Mouse (Mus musculus): ENCODE measurements around the gene Tepsin. TPM values are rescaled to one million over a fixed set of nuclear protein-coding genes. Genes with fewer than 3 reads are reported as not detected.

Gene Tepsin
- total RNA-seq (2021): 1 to 10 TPM; 9.6 to 10.0 TPM
- long read RNA-seq, experiment 1, transcript Tepsin-202 (13 exons, 2,770 nt): major isoform, 9 of 19 reads
- long read RNA-seq, experiment 1, partial matches to known transcripts: 4 of 19 reads
- long read RNA-seq, experiment 1, other reads (novel, unspliced or antisense): 6 of 19 reads
- long read RNA-seq, experiment 2, transcript Tepsin-202 (13 exons, 2,770 nt): major isoform, 17 of 22 reads
- long read RNA-seq, experiment 2, partial matches to known transcripts: 3 of 22 reads
- long read RNA-seq, experiment 2, other reads (novel, unspliced or antisense): 2 of 22 reads

- peak; percentile 97 to 98 for DNase-seq
- intact Hi-C loops (cut with DNase I): loop anchor here (2.0 kb wide), 2 partner anchors 68 to 86 kb away; no protein-coding TSS in a partner anchor
Measured at GRCm38 (mm10) chr11:120098588-120099511, at the start of gene Tepsin, which contains the start of gene Ndufaf8. Gene Tepsin, minus strand, starts transcription at chr11:120098731. Gene Ndufaf8, plus strand, starts transcription at chr11:120098928.

- intact Hi-C loops (cut with DNase I): no loop called here
- no peak for DNase-seq
Measured at GRCm38 (mm10) chr11:120143708-120144497, 45.4 kb upstream of the Tepsin start.

DNA sequence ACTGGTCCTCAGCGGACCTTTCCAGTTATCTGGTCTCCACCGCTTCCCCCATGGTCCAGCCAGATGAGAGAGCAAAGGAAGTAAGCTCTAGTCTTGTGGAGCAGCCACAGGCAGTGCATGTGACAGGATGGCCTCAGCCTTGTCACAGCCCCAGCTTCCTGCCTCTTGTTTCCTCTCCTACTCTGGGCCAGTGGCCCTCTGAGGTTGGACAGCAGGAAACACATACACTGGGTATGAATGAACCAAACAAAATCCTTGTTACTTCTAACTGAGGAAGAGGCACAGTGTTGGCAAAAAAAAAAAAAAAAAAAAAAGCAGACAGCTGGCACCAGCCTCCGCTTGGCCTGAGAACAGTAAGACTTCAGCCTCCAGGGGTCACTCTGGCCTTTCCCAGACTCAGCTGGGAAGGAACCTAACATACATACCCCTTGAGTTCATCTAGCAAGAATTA is 44.1 kb upstream of the Tepsin start:
- peak; percentile 60 to 62 for DNase-seq
- intact Hi-C loops (cut with DNase I): no loop called here

DNA sequence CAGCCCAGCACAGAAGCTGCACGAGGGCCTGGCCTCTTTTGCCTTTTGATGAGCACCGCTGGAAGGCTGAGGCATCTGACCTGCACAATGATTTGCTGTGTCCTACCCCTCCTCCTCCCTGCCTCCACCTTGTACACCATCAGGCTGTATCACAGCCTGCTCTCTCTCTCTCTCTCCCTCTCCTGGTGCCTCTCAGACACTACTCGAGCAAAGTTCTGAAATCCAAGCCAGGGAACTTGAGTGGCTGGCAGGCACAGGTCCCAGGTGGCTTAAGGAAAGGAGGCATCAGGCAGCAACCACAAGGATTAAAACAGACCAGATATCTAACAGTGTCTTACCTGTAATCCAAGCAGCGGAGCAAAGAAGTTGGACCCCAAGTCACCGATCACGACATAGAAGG is 41.7 kb upstream of the Tepsin start:
- intact Hi-C loops (cut with DNase I): no loop called here
- DNase-seq: no peak

DNA sequence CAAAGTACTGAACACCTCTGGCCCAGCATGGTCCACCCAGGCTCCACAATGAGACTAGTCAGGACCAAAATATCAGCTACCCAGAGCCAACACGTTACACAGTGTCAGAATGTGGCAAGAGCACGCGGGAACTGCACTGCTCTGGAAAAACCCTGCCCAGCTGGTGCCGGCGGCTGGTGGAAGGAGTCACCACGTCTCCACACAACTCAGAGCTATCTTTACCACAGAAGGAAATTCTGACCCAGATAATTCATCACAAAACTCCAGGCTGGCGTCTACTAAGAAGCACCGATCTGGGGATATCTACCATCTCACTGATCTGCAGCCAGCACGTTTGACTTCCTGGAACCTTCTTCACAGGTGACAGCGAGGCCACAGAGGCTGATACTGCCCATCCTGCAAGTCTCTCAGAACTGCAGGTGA is 40.8 kb upstream of the Tepsin start:
- intact Hi-C loops (cut with DNase I): no loop called here
- no peak for DNase-seq

DNA sequence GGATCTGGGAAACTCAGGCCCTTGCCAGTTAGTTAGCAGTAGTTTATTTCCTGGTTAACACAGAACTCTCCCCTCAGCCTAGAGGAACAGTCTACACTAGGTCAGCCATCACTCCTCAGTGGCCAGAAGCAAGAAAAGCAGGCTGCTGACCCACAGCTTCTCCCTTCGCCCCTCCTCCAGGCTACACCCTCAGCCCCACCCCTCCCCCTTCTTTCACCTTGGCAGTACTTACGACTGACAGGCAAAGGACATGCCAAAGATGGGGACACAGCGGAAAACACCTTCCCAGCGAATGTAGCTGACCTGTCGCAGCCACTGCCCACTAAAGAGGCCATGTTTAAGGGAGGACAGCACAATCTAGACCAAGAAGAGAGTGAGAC is 39.1 kb upstream of the Tepsin start:
- intact Hi-C loops (cut with DNase I): loop anchor here (2.0 kb wide), 1 partner anchor 25 kb away; no protein-coding TSS in a partner anchor
- peak in 1 of 2 experiments; percentile 43 for DNase-seq

- intact Hi-C loops (cut with DNase I): loop anchor here (2.0 kb wide), 1 partner anchor 24 kb away; no protein-coding TSS in a partner anchor
- DNase-seq: peak in 1 of 2 experiments; percentile 36
Measured at GRCm38 (mm10) chr11:120136796-120137624, 38.5 kb upstream of the Tepsin start.

DNA sequence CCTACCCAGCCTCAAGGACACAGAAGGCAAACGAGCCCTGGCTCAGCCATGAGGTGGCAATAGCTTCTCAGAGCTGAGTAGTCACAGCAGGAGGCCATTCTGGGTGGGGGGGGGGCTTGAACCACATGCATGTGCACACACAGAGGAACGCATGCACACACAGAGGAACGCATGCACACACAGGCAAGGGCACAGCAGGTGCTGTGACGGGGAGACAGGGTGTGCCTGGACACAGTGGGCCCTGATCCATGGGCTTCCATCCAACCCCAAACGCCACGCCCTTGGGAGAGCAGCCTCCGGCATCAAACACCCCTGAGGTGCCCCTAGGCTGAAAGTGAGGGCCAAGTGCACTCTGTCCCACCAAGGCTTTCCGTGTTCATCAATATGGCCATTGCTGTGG is 37.7 kb upstream of the Tepsin start:
- DNase-seq: peak in 1 of 2 experiments; percentile 41
- intact Hi-C loops (cut with DNase I): loop anchor here (2.0 kb wide), 1 partner anchor 23 kb away; no protein-coding TSS in a partner anchor

GRCm38 (mm10) chr11:120134847-120135530 is 36.5 kb upstream of the Tepsin start:
- intact Hi-C loops (cut with DNase I): no loop called here
- DNase-seq: peak; percentile 34 to 43

- intact Hi-C loops (cut with DNase I): no loop called here
- DNase-seq: no peak
Measured at GRCm38 (mm10) chr11:120134148-120134547, 35.6 kb upstream of the Tepsin start.

- no peak for DNase-seq
- intact Hi-C loops (cut with DNase I): no loop called here
Measured at GRCm38 (mm10) chr11:120129281-120129680, 30.8 kb upstream of the Tepsin start.

- DNase-seq: no peak
- intact Hi-C loops (cut with DNase I): no loop called here
Measured at GRCm38 (mm10) chr11:120126845-120127244, 28.3 kb upstream of the Tepsin start.

GRCm38 (mm10) chr11:120122126-120122525 is 23.6 kb upstream of the Tepsin start:
- intact Hi-C loops (cut with DNase I): no loop called here
- DNase-seq: no peak

GRCm38 (mm10) chr11:120120642-120121420 is 22.3 kb upstream of the Tepsin start:
- DNase-seq: peak; percentile 68 to 79
- intact Hi-C loops (cut with DNase I): no loop called here

GRCm38 (mm10) chr11:120119936-120120541 is 21.5 kb upstream of the Tepsin start:
- DNase-seq: no peak
- intact Hi-C loops (cut with DNase I): loop anchor here (5.0 kb wide), 1 partner anchor 57 kb away; no protein-coding TSS in a partner anchor

- DNase-seq: no peak
- intact Hi-C loops (cut with DNase I): loop anchor here (5.0 kb wide), 1 partner anchor 58 kb away; no protein-coding TSS in a partner anchor
Measured at GRCm38 (mm10) chr11:120119108-120119507, 20.6 kb upstream of the Tepsin start.

DNA sequence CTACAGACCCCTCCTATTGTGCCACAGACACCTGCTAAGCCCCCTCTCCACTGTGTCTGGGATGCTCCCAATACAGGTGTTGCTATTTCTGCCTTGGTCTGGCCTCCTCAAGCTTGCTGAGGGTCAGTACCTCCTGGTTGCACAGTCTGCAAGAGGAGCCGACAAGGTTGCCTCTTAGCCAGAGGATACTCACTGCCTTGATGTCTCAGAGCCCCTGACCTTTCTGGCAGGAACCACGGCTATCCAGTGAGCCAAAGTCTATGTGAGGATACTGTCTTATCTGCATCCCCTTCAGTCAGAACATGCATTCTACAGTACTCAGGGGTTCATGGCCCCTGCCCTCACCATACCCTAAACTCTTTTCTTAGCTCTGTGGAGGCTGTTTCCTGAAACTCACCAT is 19.1 kb upstream of the Tepsin start:
- no peak for DNase-seq
- intact Hi-C loops (cut with DNase I): loop anchor here (5.0 kb wide), 1 partner anchor 60 kb away; no protein-coding TSS in a partner anchor

Data from heart, postnatal 14 days (tissue).